Mouse (Mus musculus) ES-E14 (cell line): ENCODE results near the gene Pik3c2g.

Experiments
- CHD2 ChIP-seq: IDR thresholded peaks from 2 replicates; pipeline ENCODE4 v1.6.1; 2014; ENCODE audit warnings: mild to moderate bottlenecking, low read depth, low read length, inconsistent platforms
- HCFC1 ChIP-seq: IDR thresholded peaks from 2 replicates; pipeline ENCODE4 v1.6.1; 2012; ENCODE audit warnings: low read length, inconsistent platforms, borderline replicate concordance; ENCODE audit not compliant: insufficient read depth
- MAFK ChIP-seq: IDR thresholded peaks from 2 replicates; pipeline ENCODE4 v1.6.1; 2014; ENCODE audit warnings: mild to moderate bottlenecking, low read depth, low read length, inconsistent platforms; ENCODE audit not compliant: insufficient read depth
- ZC3H11A ChIP-seq: IDR thresholded peaks from 2 replicates; pipeline ENCODE4 v1.6.1; 2012; ENCODE audit warnings: low read depth, mild to moderate bottlenecking, inconsistent platforms, low read length, borderline replicate concordance
- ZNF384 ChIP-seq: IDR thresholded peaks from 2 replicates; pipeline ENCODE4 v1.6.1; 2012; ENCODE audit warnings: low read depth, low read length, inconsistent platforms

DNA sequence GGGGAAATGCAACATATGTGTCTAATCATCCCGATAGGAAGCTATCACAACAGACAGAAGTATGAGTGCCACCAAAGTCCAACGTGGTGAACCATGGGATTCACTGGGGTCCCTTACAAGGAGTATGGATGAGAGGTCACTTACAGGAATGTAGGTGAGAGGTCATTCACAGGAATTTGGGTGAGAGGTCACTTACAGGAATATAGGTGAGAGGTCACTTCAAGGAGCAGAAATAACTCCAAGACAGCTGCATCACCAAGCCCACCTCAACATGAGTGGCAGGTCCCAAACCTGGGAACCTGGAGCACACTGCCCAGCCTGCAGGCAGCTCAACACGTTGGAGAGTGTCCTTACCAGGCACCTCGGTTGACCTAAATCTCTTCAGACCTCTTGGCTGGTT, 314.8 kb downstream of the Pik3c2g start:
- TF ChIP-seq ZC3H11A (no peak), CHD2 (no peak), MAFK (no peak), HCFC1 (no peak), ZNF384 (no peak)
